Mouse (Mus musculus) ovary, adult 10 weeks (tissue): ENCODE results near the gene Fcnb. TPM values are rescaled to one million over a fixed set of nuclear protein-coding genes. Genes with fewer than 3 reads are reported as not detected.

Source experiments
- polyA plus RNA-seq: library from polyadenylated mRNA; stranded (reverse); fragments of 350-450 nt; fragmentation: Illumina TruSeq; extraction: RNeasy Lipid Tissue Mini Kit (QIAGEN cat#74804); gene quantifications from one replicate; pipeline ENCODE4 v1.2.3, GENCODE M21; 2014

Gene Fcnb
- polyA plus RNA-seq, result not detected

DNA sequence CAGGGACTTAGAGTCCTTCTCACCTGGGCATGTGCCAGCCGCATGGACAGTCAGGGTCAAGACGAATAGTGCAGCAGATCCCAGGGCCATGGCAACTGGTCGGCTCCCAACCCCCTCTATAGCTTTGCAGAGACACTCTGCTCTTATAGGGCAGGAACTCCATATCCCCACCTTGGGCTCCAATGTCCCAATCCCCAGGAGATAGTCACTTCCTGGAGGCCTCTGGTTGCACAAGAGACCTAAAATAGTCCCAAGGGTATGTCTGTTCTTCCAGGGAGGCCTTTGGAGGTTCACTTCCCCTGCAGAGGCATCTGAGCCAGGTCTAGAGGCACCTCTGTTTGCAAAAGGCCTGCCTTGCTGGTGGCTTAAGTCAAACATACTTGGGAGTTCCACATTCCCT lies at the start of gene Fcnb:
TSS of gene Fcnb (minus strand) at position 118 of the 400 bp plus-strand sequence.

Other genes with a start within 250 kb of the Fcnb start
- 7.0 TPM for gene Col5a1, start 198.5 kb downstream of the Fcnb start, polyA plus RNA-seq
- gene Olfm1, start 108.1 kb upstream of the Fcnb start, polyA plus RNA-seq, result 18.6 TPM